Mouse (Mus musculus): ENCODE data around the gene Kcnk16. TPM values are rescaled to one million over a fixed set of nuclear protein-coding genes. Genes with fewer than 3 reads are reported as not detected.

The Kcnk16 gene
- polyA plus RNA-seq, 1 experiment from 2014 or later, result not detected

GRCm38 (mm10) chr14:20268421-20268820, 578 bp downstream of the Kcnk16 start:
- no peaks in the 10 kb centered on the region for H3K36me3 ChIP-seq (ENCODE audit: control insufficient read depth, insufficient read depth, low read length)
- H3K4me1 ChIP-seq (ENCODE audit: control insufficient read depth, insufficient read depth, low read length), result no peaks in the 10 kb centered on the region
- no peak overlapping the region for H3K4me2 ChIP-seq
- 75% methylated on average over 6 of the region's 6 CpGs for WGBS (ENCODE audit: insufficient replicate concordance)
- no peak overlapping the region for H3K9ac ChIP-seq (ENCODE audit: low read depth, low read length)
- no peak overlapping the region for H3K4me3 ChIP-seq (ENCODE audit: low read depth, low read length)
- no peak overlapping the region for H3K27ac ChIP-seq (ENCODE audit: low read depth, low read length)
- H3K9me3 ChIP-seq (replicated peaks; ENCODE audit: control insufficient read depth, low read length), result no peaks in the 10 kb centered on the region
- H3K27me3 ChIP-seq (ENCODE audit: control insufficient read depth, insufficient read depth, low read length), result 0 out of 2 replicates have a peak, but pooled peaks cover 2% of the 10 kb centered on the region
- no peak for ATAC-seq (replicated peaks; ENCODE audit: insufficient number of reproducible peaks, low FRiP score, low TSS enrichment)

- no peaks in the 10 kb centered on the region for H3K9me3 ChIP-seq (replicated peaks; ENCODE audit: control insufficient read depth, low read length)
Observed at GRCm38 (mm10) chr14:20262346-20262745, 6.7 kb downstream of the Kcnk16 start.

GRCm38 (mm10) chr14:20258185-20259113, 10.6 kb downstream of the Kcnk16 start:
- ATAC-seq (replicated peaks; ENCODE audit: insufficient number of reproducible peaks, low FRiP score, low TSS enrichment), result no peak
- no peaks in the 10 kb centered on the region for H3K4me1 ChIP-seq (ENCODE audit: control insufficient read depth, insufficient read depth, low read length)
- no peak overlapping the region for H3K4me3 ChIP-seq (ENCODE audit: low read depth, low read length)
- H3K27me3 ChIP-seq (ENCODE audit: control insufficient read depth, insufficient read depth, low read length), result no peaks in the 10 kb centered on the region; the same call in 1 of the 2 replicates
- H3K27ac ChIP-seq (ENCODE audit: low read depth, low read length), result no peak overlapping the region
- H3K4me2 ChIP-seq, result no peak overlapping the region
- 57% methylated on average over 8 of the region's 8 CpGs for WGBS (ENCODE audit: insufficient replicate concordance)
- H3K9me3 ChIP-seq (replicated peaks; ENCODE audit: control insufficient read depth, low read length), result no peaks in the 10 kb centered on the region
- H3K9ac ChIP-seq (ENCODE audit: low read depth, low read length), result no peak overlapping the region
- no peaks in the 10 kb centered on the region for H3K36me3 ChIP-seq (ENCODE audit: control insufficient read depth, insufficient read depth, low read length)

More at GRCm38 (mm10) chr14:20262346-20262745, 6.7 kb downstream of the Kcnk16 start:
- H3K4me1 ChIP-seq (ENCODE audit: control insufficient read depth, insufficient read depth, low read length), result no peaks in the 10 kb centered on the region
- H3K27me3 ChIP-seq (ENCODE audit: control insufficient read depth, insufficient read depth, low read length), result peaks cover 2% of the 10 kb centered on the region; the same call in 1 of the 2 replicates
- H3K4me2 ChIP-seq, result no peak overlapping the region
- no peaks in the 10 kb centered on the region for H3K36me3 ChIP-seq (ENCODE audit: control insufficient read depth, insufficient read depth, low read length)
- H3K4me3 ChIP-seq (ENCODE audit: low read depth, low read length), result no peak overlapping the region
- H3K27ac ChIP-seq (ENCODE audit: low read depth, low read length), result no peak overlapping the region
- 61% methylated on average over 4 of the region's 4 CpGs for WGBS (ENCODE audit: insufficient replicate concordance)
- ATAC-seq (replicated peaks; ENCODE audit: insufficient number of reproducible peaks, low FRiP score, low TSS enrichment), result no peak
- H3K9ac ChIP-seq (ENCODE audit: low read depth, low read length), result no peak overlapping the region

DNA sequence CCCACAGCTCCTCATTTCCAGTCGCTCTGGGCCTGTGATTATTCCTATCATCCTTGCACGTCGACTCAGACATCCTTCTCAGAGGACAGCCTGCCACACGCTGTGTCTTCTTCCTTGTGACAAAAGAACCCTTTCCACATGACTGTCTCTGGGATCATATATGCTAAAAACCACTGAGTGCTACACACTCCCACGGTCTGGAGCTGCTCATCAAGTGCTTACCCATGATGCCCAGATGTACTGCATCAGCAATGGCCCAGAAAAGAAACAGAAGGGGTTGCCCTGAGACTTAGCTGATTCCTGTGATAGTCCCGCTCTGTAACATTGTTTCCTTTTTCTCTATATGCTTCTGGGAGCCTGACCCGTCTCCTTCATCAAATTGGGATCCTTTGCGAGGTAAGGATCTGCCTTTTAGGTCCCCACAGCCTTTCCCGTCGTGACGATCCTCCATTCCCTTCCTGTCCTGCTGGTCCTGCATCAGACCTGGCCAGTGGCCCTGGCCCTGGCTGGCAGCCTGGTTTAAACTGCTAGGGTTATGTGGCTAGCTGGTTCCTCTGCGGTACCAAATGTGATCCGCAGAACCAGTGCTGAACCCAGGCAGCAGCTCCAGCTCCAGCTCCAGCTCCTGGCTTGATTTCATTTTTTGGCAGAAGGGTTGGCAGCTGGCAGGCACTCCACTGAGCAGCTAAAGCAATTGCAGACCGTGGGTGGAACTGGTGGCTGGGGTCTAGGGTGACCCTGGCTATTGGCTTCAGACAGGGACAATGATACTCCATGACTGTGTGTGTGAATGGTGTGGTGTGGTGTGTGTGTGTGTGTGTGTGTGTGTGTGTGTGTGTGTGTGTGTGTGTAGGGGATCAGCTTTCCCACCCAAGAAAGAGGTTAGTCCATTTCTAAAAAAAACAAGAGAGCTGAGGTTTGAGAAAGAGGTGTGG, 18.5 kb downstream of the Kcnk16 start:
- Histone ChIP-seq H3K27me3 (ENCODE audit: control insufficient read depth, insufficient read depth, low read length) (0 out of 2 replicates have a peak, but pooled peaks cover 2% of the 10 kb centered on the region), H3K4me1 (ENCODE audit: control insufficient read depth, insufficient read depth, low read length) (no peaks in the 10 kb centered on the region), H3K36me3 (ENCODE audit: control insufficient read depth, insufficient read depth, low read length) (no peaks in the 10 kb centered on the region), H3K4me2 (no peak overlapping the region), H3K9ac (ENCODE audit: low read depth, low read length) (no peak overlapping the region), H3K9me3 (replicated peaks; ENCODE audit: control insufficient read depth, low read length) (no peaks in the 10 kb centered on the region), H3K4me3 (ENCODE audit: low read depth, low read length) (no peak overlapping the region), H3K27ac (ENCODE audit: low read depth, low read length) (no peak overlapping the region)
- 68% methylated on average over 14 of the region's 14 CpGs for WGBS (ENCODE audit: insufficient replicate concordance)
- no peak for ATAC-seq (replicated peaks; ENCODE audit: insufficient number of reproducible peaks, low FRiP score, low TSS enrichment)

- no peak for ATAC-seq (replicated peaks; ENCODE audit: insufficient number of reproducible peaks, low FRiP score, low TSS enrichment)
- Histone ChIP-seq H3K4me2 (no peak overlapping the region), H3K27ac (ENCODE audit: low read depth, low read length) (no peak overlapping the region), H3K27me3 (ENCODE audit: control insufficient read depth, insufficient read depth, low read length) (0 out of 2 replicates have a peak, but pooled peaks cover 2% of the 10 kb centered on the region), H3K9me3 (replicated peaks; ENCODE audit: control insufficient read depth, low read length) (no peaks in the 10 kb centered on the region), H3K4me3 (ENCODE audit: low read depth, low read length) (no peak overlapping the region), H3K4me1 (ENCODE audit: control insufficient read depth, insufficient read depth, low read length) (no peaks in the 10 kb centered on the region), H3K9ac (ENCODE audit: low read depth, low read length) (no peak overlapping the region), H3K36me3 (ENCODE audit: control insufficient read depth, insufficient read depth, low read length) (no peaks in the 10 kb centered on the region)
- WGBS (ENCODE audit: insufficient replicate concordance), result 91% methylated on average over 3 of the region's 3 CpGs
Observed at GRCm38 (mm10) chr14:20248001-20248400, 21.0 kb downstream of the Kcnk16 start.

DNA sequence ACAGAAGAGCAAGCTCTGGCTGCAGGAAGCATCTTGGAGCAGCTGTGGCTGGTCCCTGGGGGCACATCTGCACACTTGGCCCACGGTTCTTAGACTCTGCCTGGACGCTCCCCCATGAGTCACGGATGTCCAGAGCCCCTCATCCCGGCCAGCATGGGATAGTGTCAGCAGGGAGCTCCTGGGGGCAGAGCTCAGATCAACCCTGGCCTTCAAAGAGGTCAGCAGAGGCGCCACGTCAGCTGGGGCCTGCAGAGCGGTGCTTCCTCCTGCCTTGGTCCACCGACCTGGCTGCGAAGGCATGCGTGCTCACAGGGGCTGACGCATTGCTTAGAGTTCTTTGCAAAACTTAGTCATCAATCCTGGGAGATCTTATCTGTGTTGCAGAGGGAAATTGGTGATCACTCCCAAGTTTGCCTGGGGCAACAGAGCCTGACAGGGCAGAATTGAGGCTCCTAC, 22.2 kb downstream of the Kcnk16 start:
- Histone ChIP-seq H3K27me3 (ENCODE audit: control insufficient read depth, insufficient read depth, low read length) (no peaks in the 10 kb centered on the region), H3K4me1 (ENCODE audit: control insufficient read depth, insufficient read depth, low read length) (no peaks in the 10 kb centered on the region), H3K9me3 (replicated peaks; ENCODE audit: control insufficient read depth, low read length) (no peaks in the 10 kb centered on the region), H3K36me3 (ENCODE audit: control insufficient read depth, insufficient read depth, low read length) (no peaks in the 10 kb centered on the region), H3K27ac (ENCODE audit: low read depth, low read length) (no peak overlapping the region), H3K4me2 (no peak overlapping the region), H3K4me3 (ENCODE audit: low read depth, low read length) (no peak overlapping the region), H3K9ac (ENCODE audit: low read depth, low read length) (no peak overlapping the region)
- 61% methylated on average over 11 of the region's 11 CpGs for WGBS (ENCODE audit: insufficient replicate concordance)
- ATAC-seq (replicated peaks; ENCODE audit: insufficient number of reproducible peaks, low FRiP score, low TSS enrichment), result no peak

DNA sequence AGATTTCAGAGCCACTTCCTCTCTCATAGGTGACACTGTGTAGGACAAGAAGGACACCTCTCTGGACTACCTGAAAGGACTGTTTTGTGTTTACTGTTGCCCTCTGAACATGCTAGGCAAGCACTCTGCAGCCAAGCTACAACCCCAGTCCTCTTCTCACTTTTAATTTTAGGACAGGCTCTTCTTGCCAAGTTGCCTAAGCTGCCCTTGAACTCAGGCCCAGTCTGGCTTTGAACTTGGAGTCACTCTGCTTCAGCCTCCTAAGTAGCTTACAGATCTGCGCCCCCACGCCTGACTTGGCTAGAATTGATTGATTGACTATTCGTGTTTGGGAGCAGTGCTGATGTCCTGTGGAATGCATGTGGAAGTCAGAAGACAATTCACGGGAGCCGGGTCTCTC, 23.1 kb downstream of the Kcnk16 start:
- H3K4me3 ChIP-seq (ENCODE audit: low read depth, low read length), result no peak overlapping the region
- H3K27me3 ChIP-seq (ENCODE audit: control insufficient read depth, insufficient read depth, low read length), result no peaks in the 10 kb centered on the region
- no peak overlapping the region for H3K9ac ChIP-seq (ENCODE audit: low read depth, low read length)
- no peaks in the 10 kb centered on the region for H3K36me3 ChIP-seq (ENCODE audit: control insufficient read depth, insufficient read depth, low read length)
- no peak overlapping the region for H3K27ac ChIP-seq (ENCODE audit: low read depth, low read length)
- 76% methylated on average over 5 of the region's 5 CpGs for WGBS (ENCODE audit: insufficient replicate concordance)
- ATAC-seq (replicated peaks; ENCODE audit: insufficient number of reproducible peaks, low FRiP score, low TSS enrichment), result no peak
- H3K4me1 ChIP-seq (ENCODE audit: control insufficient read depth, insufficient read depth, low read length), result no peaks in the 10 kb centered on the region
- H3K9me3 ChIP-seq (replicated peaks; ENCODE audit: control insufficient read depth, low read length), result no peaks in the 10 kb centered on the region
- H3K4me2 ChIP-seq, result no peak overlapping the region

DNA sequence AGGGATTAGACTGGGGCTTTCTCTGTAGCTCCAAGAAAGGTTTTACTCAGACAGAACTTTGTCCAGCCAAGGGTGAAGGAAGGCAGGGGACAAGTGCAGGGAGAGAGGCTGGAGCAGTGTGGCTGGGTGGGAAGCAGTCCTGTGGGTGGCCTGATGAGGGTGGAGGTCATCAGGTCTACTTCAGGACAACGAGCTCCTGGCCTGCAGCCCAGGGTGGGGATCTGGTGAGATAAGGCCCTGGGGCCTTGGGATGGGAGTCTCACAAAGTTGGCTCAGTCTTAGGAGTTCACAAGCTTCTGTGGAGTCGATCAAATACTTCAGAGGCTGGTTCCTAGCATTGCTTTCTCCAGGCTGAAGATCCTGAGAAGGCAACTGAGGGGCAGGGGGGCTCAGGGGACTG, 23.7 kb downstream of the Kcnk16 start:
- WGBS (ENCODE audit: insufficient replicate concordance), result 44% methylated on average over 2 of the region's 2 CpGs
- Histone ChIP-seq H3K4me1 (ENCODE audit: control insufficient read depth, insufficient read depth, low read length) (no peaks in the 10 kb centered on the region), H3K27me3 (ENCODE audit: control insufficient read depth, insufficient read depth, low read length) (no peaks in the 10 kb centered on the region), H3K36me3 (ENCODE audit: control insufficient read depth, insufficient read depth, low read length) (no peaks in the 10 kb centered on the region), H3K9me3 (replicated peaks; ENCODE audit: control insufficient read depth, low read length) (no peaks in the 10 kb centered on the region), H3K4me3 (ENCODE audit: low read depth, low read length) (no peak overlapping the region), H3K9ac (ENCODE audit: low read depth, low read length) (no peak overlapping the region), H3K27ac (ENCODE audit: low read depth, low read length) (no peak overlapping the region), H3K4me2 (no peak overlapping the region)
- ATAC-seq (replicated peaks; ENCODE audit: insufficient number of reproducible peaks, low FRiP score, low TSS enrichment), result no peak
